Mouse (Mus musculus) forebrain, embryonic 12.5 days (tissue): ENCODE measurements around the gene Abca6. TPM values are rescaled to one million over a fixed set of nuclear protein-coding genes. Genes with fewer than 3 reads are reported as not detected.

ENCODE experiments used
- ATAC-seq: fragments of 200-750 bp; cut with Nextera tagmentation; 2 replicates; pipeline ENCODE4 v1.8.0; 2017; ENCODE audit warnings: moderate TSS enrichment; ENCODE audit not compliant: low FRiP score
- H3K27ac ChIP-seq: fragments of 300-500 bp; sonication (generic); 2 replicates; pipeline ENCODE4 v1.5.1; 2016; ENCODE audit warnings: mild to moderate bottlenecking
- H3K27me3 ChIP-seq: fragments of 300-500 bp; sonication (generic); 2 replicates; pipeline ENCODE4 v1.6.1; 2016; ENCODE audit warnings: mild to moderate bottlenecking
- H3K36me3 ChIP-seq: fragments of 300-500 bp; sonication (generic); replicated peaks from 2 replicates; pipeline ENCODE4 v1.6.1; 2016; ENCODE audit warnings: mild to moderate bottlenecking
- H3K4me1 ChIP-seq: fragments of 300-500 bp; sonication (generic); 2 replicates; pipeline ENCODE4 v1.6.1; 2016
- H3K4me2 ChIP-seq: fragments of 300-500 bp; sonication (generic); 2 replicates; pipeline ENCODE4 v1.6.1; 2016; ENCODE audit warnings: mild to moderate bottlenecking, moderate library complexity
- H3K4me3 ChIP-seq: fragments of 300-500 bp; sonication (generic); replicated peaks from 2 replicates; pipeline ENCODE4 v1.5.1; 2016; ENCODE audit warnings: mild to moderate bottlenecking
- H3K9ac ChIP-seq: fragments of 300-500 bp; sonication (generic); 2 replicates; pipeline ENCODE4 v1.6.1; 2016; ENCODE audit warnings: mild to moderate bottlenecking
- H3K9me3 ChIP-seq: fragments of 300-500 bp; sonication (generic); 2 replicates; pipeline ENCODE4 v1.6.1; 2016
- WGBS: fragments of 180-500 bp; shearing (Covaris S2); methylation state at CpG from one replicate; pipeline ENCODE4 v1.1.7; 2016; 5-methylcytosine and 5-hydroxymethylcytosine counted together
- polyA plus RNA-seq: library from polyadenylated mRNA; unstranded; fragments of >200 nt; fragmentation: Nextera tagmentation; extraction: Ambion mirVana; gene quantifications from 2 replicates; pipeline ENCODE4 v1.2.1, GENCODE M21; 2016

The Abca6 gene
- polyA plus RNA-seq, 1 experiment from 2014 or later, result 0.24 TPM

GRCm38 (mm10) chr11:110266757-110267156 lies 15.2 kb upstream of the Abca6 start:
- no peak for ATAC-seq
- Histone ChIP-seq H3K9ac (no peak overlapping the region), H3K27ac (no peak overlapping the region), H3K27me3 (no peaks in the 10 kb centered on the region), H3K36me3 (no peaks in the 10 kb centered on the region), H3K9me3 (no peaks in the 10 kb centered on the region), H3K4me3 (no peak overlapping the region), H3K4me2 (no peak overlapping the region), H3K4me1 (0 out of 2 replicates have a peak, but pooled peaks cover 2% of the 10 kb centered on the region)
- 89% methylated on average over 11 of the region's 11 CpGs for WGBS

- H3K4me1 ChIP-seq, result no peaks in the 10 kb centered on the region
- H3K4me3 ChIP-seq, result no peak overlapping the region
- H3K36me3 ChIP-seq, result no peaks in the 10 kb centered on the region
- WGBS, result 79% methylated on average over 3 of the region's 3 CpGs
- H3K9ac ChIP-seq, result no peak overlapping the region
- no peaks in the 10 kb centered on the region for H3K9me3 ChIP-seq
- ATAC-seq, result no peak
- no peaks in the 10 kb centered on the region for H3K27me3 ChIP-seq
- no peak overlapping the region for H3K27ac ChIP-seq
- no peak overlapping the region for H3K4me2 ChIP-seq
These were observed 10.3 kb upstream of the Abca6 start for GRCm38 (mm10) chr11:110261867-110262266.

DNA sequence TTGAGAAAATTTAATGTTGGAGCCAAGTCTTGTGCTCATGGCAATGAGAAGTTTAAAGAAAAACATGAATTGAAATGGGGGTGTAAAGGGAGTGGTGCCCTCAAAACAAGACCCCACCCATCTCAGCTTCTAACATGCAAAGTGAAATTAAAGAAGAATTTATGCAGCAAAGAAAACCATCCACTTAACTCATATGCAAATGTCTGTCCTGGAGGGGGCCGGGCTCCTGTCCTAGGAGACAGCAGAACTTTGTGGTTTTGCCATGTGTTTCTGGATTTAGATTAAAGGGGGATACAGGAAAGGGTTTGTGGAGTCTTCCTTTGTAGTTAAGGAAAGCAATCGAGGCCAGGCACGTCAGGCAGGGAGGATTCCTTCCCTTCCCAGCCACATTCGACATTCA lies 6.3 kb upstream of the Abca6 start:
- H3K4me3 ChIP-seq, result no peak overlapping the region
- no peak for ATAC-seq
- no peaks in the 10 kb centered on the region for H3K27me3 ChIP-seq
- H3K4me1 ChIP-seq, result no peaks in the 10 kb centered on the region
- no peaks in the 10 kb centered on the region for H3K36me3 ChIP-seq
- H3K27ac ChIP-seq, result no peak overlapping the region
- no peak overlapping the region for H3K4me2 ChIP-seq
- H3K9ac ChIP-seq, result no peak overlapping the region
- H3K9me3 ChIP-seq, result no peaks in the 10 kb centered on the region
- 75% methylated on average over 4 of the region's 4 CpGs for WGBS

- 95% methylated on average over 4 of the region's 4 CpGs for WGBS
- ATAC-seq, result no peak
- Histone ChIP-seq H3K4me3 (no peak overlapping the region), H3K4me2 (no peak overlapping the region), H3K36me3 (no peaks in the 10 kb centered on the region), H3K27me3 (no peaks in the 10 kb centered on the region), H3K4me1 (no peaks in the 10 kb centered on the region), H3K27ac (no peak overlapping the region), H3K9me3 (no peaks in the 10 kb centered on the region), H3K9ac (no peak overlapping the region)
These were observed 5.5 kb upstream of the Abca6 start for GRCm38 (mm10) chr11:110257061-110257460.

GRCm38 (mm10) chr11:110252256-110252655 lies 680 bp upstream of the Abca6 start:
- ATAC-seq, result no peak
- H3K4me3 ChIP-seq, result no peak overlapping the region
- WGBS, result 85% methylated on average over 3 of the region's 3 CpGs
- no peak overlapping the region for H3K27ac ChIP-seq
- H3K9me3 ChIP-seq, result no peaks in the 10 kb centered on the region
- H3K36me3 ChIP-seq, result no peaks in the 10 kb centered on the region
- H3K4me2 ChIP-seq, result no peak overlapping the region
- H3K27me3 ChIP-seq, result no peaks in the 10 kb centered on the region
- no peaks in the 10 kb centered on the region for H3K4me1 ChIP-seq
- no peak overlapping the region for H3K9ac ChIP-seq

DNA sequence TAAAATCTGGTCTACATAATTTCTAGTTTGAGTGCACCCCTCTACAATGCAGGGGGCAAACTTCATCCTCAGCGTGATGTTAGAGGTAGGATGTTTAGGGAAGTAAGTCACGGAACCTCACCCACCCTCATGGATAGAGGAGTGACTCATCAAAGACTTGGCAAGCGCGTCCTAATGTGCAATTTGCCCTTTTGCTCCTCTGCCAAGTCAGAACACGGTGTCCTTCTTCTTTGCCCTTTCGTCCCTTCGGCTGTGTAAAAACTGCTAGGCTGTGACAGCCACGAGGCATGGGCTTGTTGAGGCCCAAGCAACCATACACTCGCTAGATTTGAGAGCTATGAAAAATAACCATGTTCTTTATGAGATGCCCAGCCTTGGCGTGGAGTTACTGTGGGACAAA lies 6.8 kb downstream of the Abca6 start:
- H3K27me3 ChIP-seq, result no peaks in the 10 kb centered on the region
- no peaks in the 10 kb centered on the region for H3K4me1 ChIP-seq
- no peak overlapping the region for H3K4me2 ChIP-seq
- no peaks in the 10 kb centered on the region for H3K36me3 ChIP-seq
- H3K9ac ChIP-seq, result no peak overlapping the region
- no peak overlapping the region for H3K27ac ChIP-seq
- no peak for ATAC-seq
- 91% methylated on average over 10 of the region's 10 CpGs for WGBS
- H3K4me3 ChIP-seq, result no peak overlapping the region
- H3K9me3 ChIP-seq, result no peaks in the 10 kb centered on the region

GRCm38 (mm10) chr11:110237466-110237865 lies 14.1 kb downstream of the Abca6 start:
- Histone ChIP-seq H3K27me3 (no peaks in the 10 kb centered on the region), H3K9me3 (no peaks in the 10 kb centered on the region), H3K36me3 (no peaks in the 10 kb centered on the region), H3K4me2 (no peak overlapping the region), H3K4me1 (no peaks in the 10 kb centered on the region), H3K27ac (no peak overlapping the region), H3K9ac (no peak overlapping the region), H3K4me3 (no peak overlapping the region)
- WGBS, result 90% methylated on average over 2 of the region's 2 CpGs
- no peak for ATAC-seq

GRCm38 (mm10) chr11:110232975-110233374 lies 18.6 kb downstream of the Abca6 start:
- Histone ChIP-seq H3K4me1 (no peaks in the 10 kb centered on the region), H3K9ac (no peak overlapping the region), H3K27me3 (no peaks in the 10 kb centered on the region), H3K4me2 (no peak overlapping the region), H3K9me3 (no peaks in the 10 kb centered on the region), H3K27ac (no peak overlapping the region), H3K36me3 (no peaks in the 10 kb centered on the region), H3K4me3 (no peak overlapping the region)
- ATAC-seq, result no peak

- Histone ChIP-seq H3K9ac (no peak overlapping the region), H3K4me1 (no peaks in the 10 kb centered on the region), H3K4me3 (no peak overlapping the region), H3K36me3 (no peaks in the 10 kb centered on the region), H3K27me3 (no peaks in the 10 kb centered on the region), H3K27ac (no peak overlapping the region), H3K4me2 (no peak overlapping the region), H3K9me3 (no peaks in the 10 kb centered on the region)
- no peak for ATAC-seq
These were observed 34.5 kb downstream of the Abca6 start for GRCm38 (mm10) chr11:110217118-110217517.

DNA sequence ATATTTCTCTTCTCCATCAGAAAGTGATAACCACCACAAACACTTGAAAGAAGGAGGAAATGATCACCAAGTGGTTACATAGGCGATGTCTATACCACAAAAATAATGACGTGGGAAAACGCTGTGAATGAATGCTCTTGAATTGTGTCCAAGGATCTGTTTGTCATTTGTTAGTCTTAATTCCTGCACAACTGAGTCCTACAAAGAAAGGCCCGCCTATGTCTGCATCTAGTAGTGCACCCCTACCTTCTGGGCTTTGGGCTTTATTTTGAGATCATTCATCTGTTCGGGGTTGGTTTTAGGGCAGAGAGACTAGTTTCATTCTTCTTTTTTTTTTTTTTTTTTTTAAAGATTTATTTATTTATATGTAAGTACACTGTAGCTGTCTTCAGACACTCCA lies 47.6 kb downstream of the Abca6 start:
- no peak overlapping the region for H3K4me3 ChIP-seq
- H3K4me1 ChIP-seq, result no peaks in the 10 kb centered on the region
- H3K9me3 ChIP-seq, result no peaks in the 10 kb centered on the region
- H3K4me2 ChIP-seq, result no peak overlapping the region
- no peaks in the 10 kb centered on the region for H3K36me3 ChIP-seq
- no peaks in the 10 kb centered on the region for H3K27me3 ChIP-seq
- ATAC-seq, result no peak
- H3K9ac ChIP-seq, result no peak overlapping the region
- no peak overlapping the region for H3K27ac ChIP-seq
- WGBS, result 86% methylated on average over 5 of the region's 5 CpGs

DNA sequence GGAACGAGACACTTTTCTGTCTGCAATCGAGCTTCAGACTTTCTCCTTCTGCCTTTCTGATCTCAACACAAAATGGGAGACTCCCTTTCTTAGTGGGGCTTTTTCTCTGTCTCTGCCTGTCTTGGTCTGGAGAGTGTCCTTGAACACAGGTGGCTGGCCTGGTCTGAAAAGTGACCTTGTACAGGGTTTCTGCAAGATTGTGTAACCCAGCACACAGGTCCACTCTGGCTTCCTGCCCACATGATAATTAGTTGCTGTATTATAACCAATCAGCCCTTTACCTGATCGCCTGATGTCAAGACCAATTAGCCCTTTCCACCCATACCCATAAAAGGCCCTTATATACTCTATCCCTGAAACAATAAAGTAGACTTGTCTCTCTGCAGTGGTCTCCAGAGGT lies 52.7 kb downstream of the Abca6 start:
- H3K4me3 ChIP-seq, result no peak overlapping the region
- no peaks in the 10 kb centered on the region for H3K27me3 ChIP-seq
- no peak overlapping the region for H3K27ac ChIP-seq
- H3K4me2 ChIP-seq, result no peak overlapping the region
- WGBS, result 85% methylated on average over 3 of the region's 3 CpGs
- no peaks in the 10 kb centered on the region for H3K4me1 ChIP-seq
- H3K9ac ChIP-seq, result no peak overlapping the region
- H3K36me3 ChIP-seq, result no peaks in the 10 kb centered on the region
- ATAC-seq, result no peak
- no peaks in the 10 kb centered on the region for H3K9me3 ChIP-seq

DNA sequence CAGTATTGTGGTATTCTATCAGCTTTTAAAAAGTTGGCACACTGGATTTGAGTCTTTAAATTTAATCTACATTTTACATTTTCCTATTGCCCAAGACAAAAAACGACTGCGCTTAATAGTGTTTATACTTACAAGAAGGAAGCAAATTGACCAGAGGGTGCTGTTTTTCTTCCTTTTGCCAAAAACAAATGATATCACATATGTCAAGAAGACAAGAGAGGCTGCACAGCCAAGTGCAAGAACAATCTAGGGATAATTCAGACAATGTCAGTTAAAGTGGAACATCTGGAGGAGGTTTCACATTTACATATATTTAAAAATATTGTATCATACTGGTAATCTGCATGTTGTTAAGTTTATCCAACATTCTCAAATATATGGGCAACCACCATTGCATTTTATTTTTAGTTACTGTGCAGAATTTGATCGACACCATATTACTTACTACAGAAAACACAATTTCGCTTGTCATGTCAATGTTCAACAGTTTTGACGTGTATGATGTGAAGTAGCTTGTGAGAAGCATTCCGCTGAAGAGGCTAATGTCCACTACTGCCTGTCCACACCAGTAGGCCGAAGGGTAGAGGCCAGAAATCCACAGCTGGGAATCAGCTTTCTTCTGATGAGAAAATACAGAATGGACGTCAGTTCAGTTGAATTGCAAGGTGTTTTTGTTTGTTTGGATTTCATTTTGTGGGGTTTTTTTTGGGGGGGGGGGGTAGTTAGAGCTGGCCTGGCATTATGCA lies 54.8 kb downstream of the Abca6 start:
- no peak overlapping the region for H3K27ac ChIP-seq
- H3K9me3 ChIP-seq, result no peaks in the 10 kb centered on the region
- H3K4me3 ChIP-seq, result no peak overlapping the region
- H3K9ac ChIP-seq, result no peak overlapping the region
- H3K4me2 ChIP-seq, result no peak overlapping the region
- no peaks in the 10 kb centered on the region for H3K4me1 ChIP-seq
- WGBS, result 91% methylated on average over 8 of the region's 8 CpGs
- no peaks in the 10 kb centered on the region for H3K27me3 ChIP-seq
- ATAC-seq, result no peak
- no peaks in the 10 kb centered on the region for H3K36me3 ChIP-seq

DNA sequence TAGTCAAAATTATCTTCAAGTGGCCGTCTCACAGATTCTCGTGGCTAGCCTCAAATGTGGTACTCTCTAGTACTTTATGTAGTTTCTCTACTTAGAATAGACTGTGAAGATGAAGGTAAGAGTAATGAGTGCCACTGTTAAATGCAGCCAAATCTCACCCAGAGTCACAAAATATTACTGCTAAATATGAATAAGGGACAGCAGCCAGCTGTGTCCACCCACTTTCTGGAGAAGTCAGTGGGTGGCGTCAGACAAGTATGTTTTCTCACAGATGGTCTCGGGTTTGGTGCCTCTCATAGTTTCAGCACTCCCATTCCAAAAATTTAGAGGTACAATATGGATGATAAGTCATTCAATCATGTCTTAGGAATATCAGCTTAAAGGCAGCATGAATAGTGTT lies 56.3 kb downstream of the Abca6 start:
- H3K4me3 ChIP-seq, result no peak overlapping the region
- 89% methylated on average over 4 of the region's 4 CpGs for WGBS
- no peaks in the 10 kb centered on the region for H3K36me3 ChIP-seq
- H3K4me2 ChIP-seq, result no peak overlapping the region
- no peaks in the 10 kb centered on the region for H3K4me1 ChIP-seq
- no peak overlapping the region for H3K27ac ChIP-seq
- H3K9ac ChIP-seq, result no peak overlapping the region
- H3K27me3 ChIP-seq, result no peaks in the 10 kb centered on the region
- ATAC-seq, result no peak
- no peaks in the 10 kb centered on the region for H3K9me3 ChIP-seq
